14 mouse cellular contexts compared by ENCODE assay signal in genomic region chr2:134645166-134645565, GRCm38 (mm10). TPM values are rescaled to one million over a fixed set of nuclear protein-coding genes. Genes with fewer than 3 reads are reported as not detected.
DNase-seq lines count a peak whose midpoint lies in the region; ATAC-seq and TF ChIP-seq lines count a peak whose summit lies in the region.
"Had no signal": no experiment of that assay in that cellular context is flagged by ENCODE, and none has a peak within 500 bp of the region (broad histone marks: within the 10 kb centered on the region; RNA-seq: fewer than 3 reads in every experiment).

No protein-coding gene starts in this region.

- 0 out of 2 replicates have a peak, but pooled peaks cover 4% of the 10 kb centered on the region for H3K36me3 ChIP-seq in heart, postnatal 0 days (replicated peaks; ENCODE audit: control insufficient read depth, insufficient read depth, low read length)
- H3K36me3 ChIP-seq in hindbrain, embryonic 10.5 days: no peaks in the 10 kb centered on the region
- no peaks in the 10 kb centered on the region for H3K36me3 ChIP-seq in midbrain, embryonic 14.5 days (ENCODE audit: control insufficient read depth, insufficient read depth, low read length)
- H3K36me3 ChIP-seq: embryonic facial prominence, embryonic 12.5 days had no signal

- H3K4me2 ChIP-seq in heart, postnatal 0 days (ENCODE audit: low read depth, low read length): no peak overlapping the region
- H3K4me2 ChIP-seq in midbrain, embryonic 14.5 days (ENCODE audit: low read length): peak overlapping the region; percentile 3
- H3K4me2 ChIP-seq: embryonic facial prominence, embryonic 12.5 days had no signal

- TF ChIP-seq CTCF in heart, postnatal 0 days (IDR thresholded peaks at IDR 0.05; ENCODE audit: low read depth): no peak
- TF ChIP-seq CTCF in brain, embryonic 14.5 days (IDR thresholded peaks at IDR 0.05; ENCODE audit: borderline replicate concordance, extremely low read depth, insufficient read depth, insufficient read length): no peak

- H3K9me3 ChIP-seq in heart, postnatal 0 days (replicated peaks; ENCODE audit: control insufficient read depth, low read length): 0 out of 2 replicates have a peak, but pooled peaks cover 3% of the 10 kb centered on the region
- H3K9me3 ChIP-seq in hindbrain, embryonic 10.5 days: no peaks in the 10 kb centered on the region
- no peaks in the 10 kb centered on the region for H3K9me3 ChIP-seq in midbrain, embryonic 14.5 days (ENCODE audit: control insufficient read depth, low read length)
- H3K9me3 ChIP-seq: embryonic facial prominence, embryonic 12.5 days had no signal

- H3K27ac ChIP-seq in heart, postnatal 0 days (ENCODE audit: low read depth): 0 out of 2 replicates have a peak overlapping the region, but pooled peaks have one; percentile 36
- peak overlapping the region; percentile 98 for H3K27ac ChIP-seq in hindbrain, embryonic 10.5 days
- H3K27ac ChIP-seq in midbrain, embryonic 14.5 days (replicated peaks; ENCODE audit: low read depth, low read length): peak overlapping the region; percentile 100

- no peak for DNase-seq in heart, postnatal 0 days (ENCODE audit: low spot score)
- DNase-seq in heart, postnatal 10 days: no peak
- DNase-seq in brain, embryonic 14.5 days (ENCODE audit: low read depth): peak; percentile 52
- DNase-seq in hindbrain, embryonic 10.5 days (ENCODE audit: low spot score): no peak
- peak; percentile 46 for DNase-seq in midbrain, embryonic 14.5 days
- DNase-seq in right cerebral cortex, postnatal 36 days (ENCODE audit: low spot score in 2 of 2): no peak
- DNase-seq in gastrocnemius, postnatal 25 days: no peak
- DNase-seq: adrenal gland, adult 8-10 months; kidney, adult 11 months; lung, embryonic 14.5 days had no signal

- ATAC-seq in heart, postnatal 0 days (ENCODE audit: insufficient read depth, low read depth): no peak
- no peak for ATAC-seq in midbrain, embryonic 14.5 days (ENCODE audit: low FRiP score, low TSS enrichment)
- ATAC-seq in granulocyte monocyte progenitor cell, adult 5-6 weeks (replicated peaks; ENCODE audit: poor library complexity, severe bottlenecking): no peak
- ATAC-seq: CD4-positive, CD25-positive, alpha-beta regulatory T cell, adult 4 months; Patski had no signal

- no peaks in the 10 kb centered on the region for H3K27me3 ChIP-seq in heart, postnatal 0 days (ENCODE audit: control insufficient read depth, insufficient read depth, low read length)
- no peaks in the 10 kb centered on the region for H3K27me3 ChIP-seq in hindbrain, embryonic 10.5 days (ENCODE audit: insufficient read depth, poor library complexity, severe bottlenecking)
- no peaks in the 10 kb centered on the region for H3K27me3 ChIP-seq in midbrain, embryonic 14.5 days (ENCODE audit: control insufficient read depth, insufficient read depth, low read length)
- H3K27me3 ChIP-seq: embryonic facial prominence, embryonic 12.5 days had no signal

- no peak for TF ChIP-seq EP300 in heart, postnatal 0 days (IDR thresholded peaks at IDR 0.05; ENCODE audit: low read depth)

- no peak overlapping the region for H3K9ac ChIP-seq in heart, postnatal 0 days (replicated peaks; ENCODE audit: low read depth, low read length)
- no peak overlapping the region for H3K9ac ChIP-seq in midbrain, embryonic 14.5 days (replicated peaks; ENCODE audit: low read length)
- H3K9ac ChIP-seq: embryonic facial prominence, embryonic 12.5 days; lung, embryonic 14.5 days had no signal

- no peak overlapping the region for H3K4me3 ChIP-seq in heart, postnatal 0 days (ENCODE audit: low read depth, low read length)
- H3K4me3 ChIP-seq in hindbrain, embryonic 10.5 days: no peak overlapping the region
- no peak overlapping the region for H3K4me3 ChIP-seq in midbrain, embryonic 14.5 days (replicated peaks; ENCODE audit: low read depth, low read length)
- H3K4me3 ChIP-seq: embryonic facial prominence, embryonic 12.5 days had no signal

- no peak for TF ChIP-seq POLR2A in brain, embryonic 14.5 days (IDR thresholded peaks at IDR 0.05; ENCODE audit: borderline replicate concordance, extremely low read depth, insufficient read depth, insufficient read length, poor library complexity, severe bottlenecking)

- H3K4me1 ChIP-seq in heart, postnatal 0 days (ENCODE audit: control insufficient read depth, insufficient read depth): peaks cover 4% of the 10 kb centered on the region
- H3K4me1 ChIP-seq in hindbrain, embryonic 10.5 days (replicated peaks): peaks cover 29% of the 10 kb centered on the region
- peaks cover 28% of the 10 kb centered on the region for H3K4me1 ChIP-seq in midbrain, embryonic 14.5 days (ENCODE audit: control insufficient read depth, insufficient read depth, low read length)

- intact Hi-C loops in heart, postnatal 10 days (cut with DNase I): no loop called here

- WGBS in heart, postnatal 0 days: 49% methylated on average over 4 of the region's 4 CpGs
- 50% methylated on average over 4 of the region's 4 CpGs for WGBS in hindbrain, embryonic 10.5 days
- 26% methylated on average over 4 of the region's 4 CpGs for WGBS in midbrain, embryonic 14.5 days

RNA-seq across cellular contexts. Expression of gene Tmx4, which starts 1.2 kb away (rescaled TPM):
- 37.2 and 38.7 TPM in 2 replicates for total RNA-seq in heart, postnatal 0 days (2014; rRNA removed; ENCODE audit: low replicate concordance)
- polyA plus RNA-seq in heart, postnatal 0 days (2015; fragmentation: Nextera tagmentation; extraction: Ambion mirVana): 27.0 and 29.2 TPM in 2 replicates
- 10 to 100 TPM; 62.3 to 65.6 TPM for total RNA-seq in heart, postnatal 10 days (2021)
- 37.6 and 66.9 TPM in 2 replicates for polyA plus RNA-seq in brain, embryonic 14.5 days (2012; rRNA removed)
- 22.5 and 31.5 TPM in 2 replicates for polyA plus RNA-seq in hindbrain, embryonic 10.5 days (2016; fragmentation: Nextera tagmentation; extraction: Ambion mirVana)
- 103 and 149 TPM in 2 replicates for polyA plus RNA-seq in midbrain, embryonic 14.5 days (2014; fragmentation: Nextera tagmentation; extraction: Ambion mirVana)
- 10 to 100 TPM; 11.5 to 13.6 TPM for total RNA-seq in gastrocnemius, postnatal 25 days (2021)
- total RNA-seq in granulocyte monocyte progenitor cell, adult 5-6 weeks (2014; fragmentation: Nextera tagmentation): 75.2 and 80.9 TPM in 2 replicates
- total RNA-seq in granulocyte monocyte progenitor cell, adult 5-6 weeks (2017): 158 and 181 TPM in 2 replicates

Comparison
In these comparisons a context has a peak if more than half of its experiments do, and no peak if none do; other contexts are left out.
1. DNase-seq: peak in brain, embryonic 14.5 days (single experiment) and midbrain, embryonic 14.5 days (single experiment); none in heart, postnatal 0 days (single experiment), heart, postnatal 10 days (0 of 2), hindbrain, embryonic 10.5 days (single experiment), right cerebral cortex, postnatal 36 days (0 of 2) and gastrocnemius, postnatal 25 days (single experiment).
2. H3K27ac ChIP-seq: peak in every context shown above with its lines; median percentile 100 in midbrain, embryonic 14.5 days; 98 in hindbrain, embryonic 10.5 days; 36 in heart, postnatal 0 days.